Mouse (Mus musculus): ENCODE measurements around the gene Nsd2. TPM values are rescaled to one million over a fixed set of nuclear protein-coding genes. Genes with fewer than 3 reads are reported as not detected.
"Not testable (repeated sequence)": the region's sequence is repeated elsewhere in the genome, so short reads cannot be mapped to it uniquely, and the experiment has no call there.

The Nsd2 gene
- total RNA-seq, 2 experiments from 2014 or later, result 9.1 to 9.4 TPM

DNA sequence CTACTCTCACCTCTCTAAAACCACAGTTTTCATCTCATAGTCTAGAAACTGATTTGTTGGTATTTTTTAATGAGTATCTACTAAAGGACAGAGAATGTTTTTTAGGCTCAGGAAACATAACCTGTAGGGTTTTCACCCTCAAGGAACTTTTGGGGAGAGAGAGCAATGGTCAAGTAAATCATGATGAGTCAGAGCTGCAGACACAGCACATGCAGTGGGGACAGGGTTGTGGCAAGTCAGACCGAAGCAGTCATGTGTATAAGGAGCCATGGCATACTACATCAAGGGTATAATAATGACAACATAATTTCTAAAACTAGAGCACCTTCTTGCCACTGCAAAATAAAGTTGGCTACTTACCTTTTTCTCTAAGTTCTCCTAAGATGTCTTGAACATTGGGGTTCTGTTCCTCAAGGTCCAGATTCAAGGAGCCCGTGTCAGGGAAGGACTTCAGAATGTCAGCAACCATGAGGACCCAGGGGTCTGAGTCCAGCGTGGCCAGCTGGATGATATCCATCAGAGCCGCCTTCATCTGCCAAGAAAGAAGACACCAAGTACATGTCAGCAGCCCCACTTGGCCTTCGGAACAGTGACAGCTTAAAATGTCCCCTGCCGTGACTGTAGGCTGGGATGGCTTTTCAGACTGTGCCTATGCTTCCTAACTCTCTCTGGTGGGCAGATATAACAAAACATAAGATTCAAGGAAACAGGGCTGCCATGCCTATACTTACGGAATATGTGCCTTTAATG, 101.1 kb downstream of the Nsd2 start:
- peak in 1 of 2 experiments; percentile 27 for DNase-seq
- intact Hi-C loops (cut with DNase I), result no loop called here

DNA sequence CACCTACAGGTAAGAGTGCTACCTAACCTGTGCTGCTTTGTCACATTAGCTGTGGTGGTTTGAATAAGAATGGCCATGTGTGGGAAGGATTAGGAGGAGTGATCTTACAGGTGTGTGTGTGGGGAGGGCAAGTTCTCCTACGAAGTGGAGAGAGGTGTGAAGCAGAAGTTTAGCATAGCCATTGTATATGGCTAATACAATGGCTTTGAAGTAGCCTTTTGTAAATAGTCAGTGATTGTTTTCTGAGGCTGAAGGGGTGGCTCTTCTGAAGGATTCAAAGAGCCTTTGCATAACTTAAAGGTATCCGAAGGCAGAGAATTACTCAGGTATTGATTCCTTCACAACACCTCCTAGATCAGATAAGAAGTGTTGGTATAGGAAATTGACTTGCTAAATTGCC, 102.0 kb downstream of the Nsd2 start:
- DNase-seq, result no peak
- intact Hi-C loops (cut with DNase I), result no loop called here

DNA sequence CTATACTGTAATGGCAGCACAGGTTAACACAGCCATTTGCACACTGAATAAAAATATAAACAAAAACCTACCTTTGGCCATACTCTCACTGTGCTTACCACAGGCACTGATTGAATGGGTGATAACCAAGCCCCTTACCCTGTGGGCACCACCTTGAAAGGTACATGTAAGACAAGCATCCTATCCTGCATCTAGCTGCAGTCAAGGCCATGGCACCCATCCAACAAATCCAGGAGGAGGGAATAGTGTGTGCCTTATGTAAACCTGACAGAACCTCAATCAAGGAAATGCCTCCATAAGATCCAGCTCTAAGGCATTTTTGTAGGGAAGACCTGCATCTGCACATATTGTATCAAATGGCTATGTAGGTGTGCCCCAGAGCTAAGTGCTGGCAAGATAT, 105.6 kb downstream of the Nsd2 start:
- intact Hi-C loops (cut with DNase I), result no loop called here
- DNase-seq, result no peak

DNA sequence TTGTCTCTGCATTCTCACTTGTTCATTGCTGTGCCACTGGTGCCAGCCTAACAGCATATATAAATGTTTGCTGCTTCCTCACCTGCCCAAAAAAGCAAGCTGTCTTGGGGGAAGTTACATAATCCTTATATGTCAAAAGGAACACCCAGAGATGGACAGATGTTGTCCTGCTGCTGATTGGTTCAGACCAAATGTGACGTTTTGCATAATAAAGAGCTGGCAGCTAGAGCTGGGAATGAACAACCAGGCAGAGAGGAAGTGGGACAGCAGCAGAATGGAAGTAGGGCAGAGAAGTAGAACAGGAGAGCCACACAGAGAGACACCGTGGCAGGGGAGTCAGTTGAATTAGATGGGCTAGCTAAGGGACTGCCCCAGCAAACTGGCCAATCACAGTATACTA, 111.9 kb downstream of the Nsd2 start:
- intact Hi-C loops (cut with DNase I), result loop anchor here (10.0 kb wide), 1 partner anchor 252 kb away; the partner anchor contains the start of gene Mxd4
- no peak for DNase-seq

DNA sequence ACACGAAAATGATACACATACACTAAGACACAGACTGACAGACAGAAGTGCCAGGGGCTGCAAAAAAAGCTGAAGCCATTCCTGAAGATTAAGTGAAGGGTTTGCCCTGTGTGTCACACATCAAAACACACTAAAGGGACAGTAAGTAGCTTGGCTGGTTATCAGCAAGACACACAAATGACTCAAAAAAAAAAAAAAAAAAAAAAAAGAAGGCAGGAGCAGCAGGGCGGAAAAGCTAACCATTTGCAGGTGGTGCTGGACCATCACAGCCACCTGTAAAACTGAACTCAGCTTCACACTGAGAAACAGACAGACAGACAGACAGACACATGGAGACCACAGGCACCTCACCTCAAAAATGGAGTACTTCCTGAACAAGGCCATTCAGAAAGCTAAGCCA, 113.6 kb downstream of the Nsd2 start:
- no peak for DNase-seq
- intact Hi-C loops (cut with DNase I), result loop anchor here (10.0 kb wide), 1 partner anchor 251 kb away; the partner anchor contains the start of gene Mxd4

DNA sequence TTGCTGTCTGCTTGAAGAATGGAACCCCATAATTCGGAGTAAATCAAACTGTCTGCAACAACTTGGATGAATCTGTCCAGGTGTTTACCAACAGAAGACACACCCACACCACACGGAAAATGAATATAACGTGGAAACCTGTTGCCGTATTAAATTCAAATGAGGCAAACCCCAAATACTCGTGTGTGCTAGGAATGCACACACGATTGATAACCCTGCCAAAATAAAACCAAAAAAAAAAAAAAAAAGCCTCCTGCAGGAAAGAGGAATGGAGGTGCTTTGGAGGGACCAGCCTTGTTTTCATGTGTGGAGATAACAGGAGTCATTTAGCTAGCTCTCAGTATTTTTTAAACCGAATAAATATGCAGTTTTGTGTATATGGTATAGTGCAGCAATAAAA, 114.4 kb downstream of the Nsd2 start:
- intact Hi-C loops (cut with DNase I), result loop anchor here (10.0 kb wide), 1 partner anchor 250 kb away; the partner anchor contains the start of gene Mxd4
- no peak for DNase-seq

DNA sequence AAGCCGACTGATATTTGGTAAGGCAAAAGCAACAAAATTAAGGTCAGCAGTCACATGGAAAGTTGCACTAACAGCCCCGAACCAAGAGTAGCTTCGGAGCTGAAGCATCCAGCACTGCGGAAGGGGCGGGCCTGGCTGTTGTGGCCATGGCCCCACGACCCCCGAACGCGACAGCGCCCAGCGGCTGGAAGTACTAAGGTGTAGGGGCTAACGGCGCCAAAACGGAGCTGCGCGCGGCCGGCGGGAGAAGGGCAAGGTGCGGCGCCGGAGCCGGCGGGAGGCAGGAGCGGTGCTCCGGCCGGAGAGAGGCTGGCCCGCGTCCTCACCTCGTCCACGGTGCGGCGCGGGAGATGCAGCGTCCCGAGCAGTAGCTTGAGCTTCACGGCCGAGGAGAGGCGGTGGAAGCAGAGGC, 115.2 kb downstream of the Nsd2 start:
- intact Hi-C loops (cut with DNase I), result loop anchor here (10.0 kb wide), 1 partner anchor 249 kb away; the partner anchor contains the start of gene Mxd4

DNA sequence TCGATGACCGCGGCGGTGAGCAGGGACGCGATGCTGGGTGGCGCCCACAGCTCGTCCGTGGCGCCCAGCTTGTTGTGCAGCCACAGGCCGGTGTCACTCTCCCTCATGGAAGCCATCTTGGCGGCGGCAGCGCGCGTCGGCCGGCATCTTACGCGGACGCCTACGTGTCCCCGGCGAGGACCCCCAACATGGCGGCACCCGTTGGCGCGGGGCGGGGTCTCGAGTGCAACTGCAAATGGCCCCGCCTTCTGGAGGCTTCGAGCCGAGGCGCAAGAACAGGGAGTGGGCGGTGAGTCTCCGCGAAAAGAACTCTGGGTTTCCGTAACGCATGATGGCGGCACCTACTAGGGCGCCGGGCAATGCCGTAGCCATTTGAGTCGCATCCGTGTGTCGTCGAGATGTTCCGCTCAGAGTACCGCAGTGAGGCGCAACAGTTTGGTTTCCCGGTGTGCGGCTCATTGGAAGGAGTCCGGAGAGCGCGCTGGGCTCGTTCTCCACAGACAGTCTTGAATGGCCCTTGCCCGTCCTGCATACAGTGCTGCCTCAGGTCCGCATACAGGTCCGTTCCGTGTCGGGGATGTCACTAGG, 115.7 kb downstream of the Nsd2 start, which contains the start of gene Nelfa:
TSS of gene Nelfa (minus strand) at position 294 of the 588 bp plus-strand sequence.
- peak; percentile 98 for DNase-seq
- intact Hi-C loops (cut with DNase I), result loop anchor here (10.0 kb wide), 1 partner anchor 249 kb away; the partner anchor contains the start of gene Mxd4

More for the DNA sequence above, 115.2 kb downstream of the Nsd2 start:
- DNase-seq, result no peak

DNA sequence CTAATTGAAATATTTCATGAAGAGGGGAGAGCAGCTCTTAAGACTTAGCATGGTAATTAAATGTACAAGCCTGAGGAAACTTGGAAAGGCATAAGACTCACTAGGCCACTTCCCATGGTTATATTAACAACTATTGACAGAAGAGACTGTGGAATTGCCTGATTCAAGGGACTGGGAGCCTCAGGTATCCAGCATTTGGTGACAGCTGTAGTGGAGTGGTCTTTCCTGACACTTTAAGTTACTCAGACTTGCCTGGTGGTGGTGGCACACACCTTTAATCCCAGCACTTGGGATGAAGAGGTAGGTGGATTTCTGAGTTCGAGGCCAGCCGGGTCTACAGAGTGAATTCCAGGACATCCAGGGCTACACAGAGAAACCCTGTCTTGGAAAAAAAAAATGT, 116.7 kb downstream of the Nsd2 start:
- no peak for DNase-seq
- intact Hi-C loops (cut with DNase I), result loop anchor here (10.0 kb wide), 1 partner anchor 248 kb away; the partner anchor contains the start of gene Mxd4

DNA sequence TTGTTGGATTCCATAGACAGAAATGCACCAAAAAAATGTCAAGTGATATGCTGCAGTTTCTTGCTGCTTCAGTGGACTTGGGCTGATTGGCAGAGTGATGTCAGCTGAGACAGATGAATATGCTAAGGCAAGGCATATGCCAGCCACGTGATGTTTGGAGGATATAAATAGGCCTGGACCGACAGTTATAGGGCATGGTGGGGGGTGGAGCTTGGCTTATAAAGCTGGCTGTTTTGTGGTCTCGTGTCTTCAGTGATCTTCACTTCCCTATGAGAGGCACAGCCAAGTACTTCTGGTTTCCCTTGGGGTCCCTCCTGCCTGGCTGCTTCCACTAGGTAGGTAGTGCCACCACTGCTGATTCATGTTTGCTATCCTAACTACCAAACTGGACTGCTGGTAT, 117.9 kb downstream of the Nsd2 start:
- no peak for DNase-seq
- intact Hi-C loops (cut with DNase I), result loop anchor here (10.0 kb wide), 1 partner anchor 246 kb away; the partner anchor contains the start of gene Mxd4

DNA sequence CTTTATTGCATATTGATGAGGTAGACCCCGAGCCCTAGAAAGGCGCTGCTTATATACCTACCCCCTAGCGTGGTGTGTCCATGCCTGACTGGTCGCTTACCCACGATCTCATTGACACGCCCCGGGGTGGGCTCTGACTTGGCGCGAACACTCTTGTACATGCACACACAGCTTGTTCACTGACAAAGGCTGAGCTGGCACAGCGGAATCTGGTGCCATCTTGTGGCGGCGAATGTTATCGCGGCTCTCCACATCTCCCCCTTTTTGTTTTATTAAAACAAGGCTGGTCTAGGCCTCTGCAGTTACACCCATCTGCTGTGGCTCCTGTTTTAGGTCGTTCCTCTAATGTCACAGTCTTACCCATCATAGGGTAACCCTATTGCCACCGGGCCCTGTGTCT, 126.5 kb downstream of the Nsd2 start:
- DNase-seq; intact Hi-C loops (cut with DNase I): not testable (repeated sequence)

Small RNAs within 50 kb of the gene (microRNA-seq; reads per million reads assigned to microRNA genes)
- gene Mir7024, result 0 reads per million in 2 experiments

Other genes with a start within 250 kb of the Nsd2 start
- gene Fam53a, start 191.1 kb upstream of the Nsd2 start, total RNA-seq (2021), result 10 to 100 TPM; 56.9 to 61.8 TPM
- gene Gm9903, start 190.8 kb upstream of the Nsd2 start, total RNA-seq (2021), result under 1 TPM; 0.42 to 0.54 TPM
- gene Slbp, start 168.2 kb upstream of the Nsd2 start, total RNA-seq (2021), result 1 to 10 TPM; 7.4 to 7.6 TPM
- 1 to 10 TPM; 1.6 to 3.1 TPM for gene Tacc3, start 162.6 kb upstream of the Nsd2 start, total RNA-seq (2021)
- 1 to 10 TPM; 6.1 to 9.7 TPM for gene Tmem129, start 162.3 kb upstream of the Nsd2 start, total RNA-seq (2021)
- gene Fgfr3, start 99.1 kb upstream of the Nsd2 start, total RNA-seq (2021), result 1 to 10 TPM; 3.1 to 5.0 TPM
- 10 to 100 TPM; 76.2 to 79.8 TPM for gene Letm1, start 37.9 kb upstream of the Nsd2 start, total RNA-seq (2021)
- gene Nelfa, start 115.7 kb downstream of the Nsd2 start, total RNA-seq (2021), result 1 to 10 TPM; 6.1 to 6.6 TPM
- not detected for gene Gm1673, start 162.7 kb downstream of the Nsd2 start, total RNA-seq (2021)
- under 1 TPM; 0.05 to 0.20 TPM for gene Nat8l, start 175.3 kb downstream of the Nsd2 start, total RNA-seq (2021)

Data from gastrocnemius, postnatal 36 days (tissue).